ENCODE assay signal across 10 mouse cellular contexts in the genomic region with DNA sequence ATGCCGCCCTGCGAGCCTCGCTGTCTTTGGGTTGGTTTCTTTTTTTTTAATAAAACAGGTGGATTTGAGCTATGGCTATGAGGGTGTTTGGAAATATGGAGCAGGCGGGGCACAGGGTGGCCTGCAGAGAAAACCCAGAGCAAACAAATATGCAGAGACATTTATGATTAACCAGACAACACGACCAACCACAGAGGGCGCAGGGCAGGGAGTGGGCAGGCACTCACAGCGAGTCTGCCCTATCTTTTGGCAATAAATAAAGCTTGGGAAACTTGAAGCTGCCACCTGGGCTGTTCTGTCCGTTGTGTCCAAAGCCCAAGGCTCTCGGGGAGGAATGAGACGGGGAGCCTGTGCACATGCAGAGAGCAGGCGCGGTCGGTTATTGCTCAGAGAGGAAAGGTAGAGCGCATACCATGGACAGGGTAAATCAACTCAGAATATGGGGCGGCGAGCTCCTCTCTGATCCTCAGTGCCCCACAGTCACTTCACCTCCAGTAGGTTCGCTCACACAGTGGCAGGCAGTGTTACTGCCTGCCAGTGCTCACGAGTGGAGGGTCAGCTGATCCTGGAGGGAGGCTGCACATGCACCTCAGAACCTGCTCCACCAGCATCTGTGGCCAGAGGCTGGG. TPM values are rescaled to one million over a fixed set of nuclear protein-coding genes. Genes with fewer than 3 reads are reported as not detected.
DNase-seq lines count a peak whose midpoint lies in the region; ATAC-seq lines count a peak whose summit lies in the region.
"Had no signal": no experiment of that assay in that cellular context is flagged by ENCODE, and none has a peak within 500 bp of the region (broad histone marks: within the 10 kb centered on the region; RNA-seq: fewer than 3 reads in every experiment).

No protein-coding gene starts in this region.

- ATAC-seq in forebrain, embryonic 16.5 days, result no peak
- ATAC-seq in kidney, embryonic 15.5 days (replicated peaks; ENCODE audit: low FRiP score), result no peak; the same call in 1 of the 2 replicates
- 0 out of 2 replicates have a peak, but pooled peaks have one; percentile 7 for ATAC-seq in neural tube, embryonic 14.5 days (ENCODE audit: low read depth)

- no peak for DNase-seq in forebrain, embryonic 10.5 days (ENCODE audit: extremely low spot score, low spot score)
- DNase-seq in lung, postnatal 4 days, result peak; percentile 27 to 58
- DNase-seq in lung, postnatal 36 days, result no peak
- DNase-seq in left cerebral cortex, adult 11 months (ENCODE audit: low spot score), result no peak
- DNase-seq in right cerebral cortex, postnatal 36 days (ENCODE audit: low spot score in 2 of 2), result no peak
- DNase-seq: heart, postnatal 14 days had no signal

- H3K27me3 ChIP-seq in forebrain, embryonic 10.5 days (ENCODE audit: poor library complexity, severe bottlenecking), result peaks cover 57% of the 10 kb centered on the region
- no peaks in the 10 kb centered on the region for H3K27me3 ChIP-seq in forebrain, embryonic 16.5 days (replicated peaks; ENCODE audit: control insufficient read depth, insufficient read depth, low read length)
- H3K27me3 ChIP-seq in kidney, embryonic 15.5 days, result peaks cover 5% of the 10 kb centered on the region; the same call in 1 of the 2 replicates
- H3K27me3 ChIP-seq in neural tube, embryonic 14.5 days (ENCODE audit: control insufficient read depth, insufficient read depth, low read length), result no peaks in the 10 kb centered on the region

- no peak overlapping the region for H3K4me2 ChIP-seq in forebrain, embryonic 16.5 days (ENCODE audit: low read length)
- H3K4me2 ChIP-seq in kidney, embryonic 15.5 days, result no peak overlapping the region
- H3K4me2 ChIP-seq in neural tube, embryonic 14.5 days (ENCODE audit: low read depth, low read length), result no peak overlapping the region
- H3K4me2 ChIP-seq: limb, embryonic 15.5 days had no signal

- H3K9me3 ChIP-seq in forebrain, embryonic 10.5 days, result no peaks in the 10 kb centered on the region
- H3K9me3 ChIP-seq in forebrain, embryonic 16.5 days (ENCODE audit: control insufficient read depth, low read length), result no peaks in the 10 kb centered on the region
- no peaks in the 10 kb centered on the region for H3K9me3 ChIP-seq in kidney, embryonic 15.5 days (replicated peaks)
- no peaks in the 10 kb centered on the region for H3K9me3 ChIP-seq in neural tube, embryonic 14.5 days (ENCODE audit: control insufficient read depth, low read length)
- H3K9me3 ChIP-seq: limb, embryonic 15.5 days had no signal

- H3K4me1 ChIP-seq in forebrain, embryonic 10.5 days, result peaks cover 36% of the 10 kb centered on the region
- peaks cover 12% of the 10 kb centered on the region for H3K4me1 ChIP-seq in forebrain, embryonic 16.5 days (replicated peaks; ENCODE audit: control insufficient read depth, insufficient read depth, low read length)
- peaks cover 38% of the 10 kb centered on the region for H3K4me1 ChIP-seq in kidney, embryonic 15.5 days
- H3K4me1 ChIP-seq in neural tube, embryonic 14.5 days (ENCODE audit: control insufficient read depth, insufficient read depth, low read length), result 0 out of 2 replicates have a peak, but pooled peaks cover 4% of the 10 kb centered on the region

- WGBS in forebrain, embryonic 10.5 days, result 86% methylated on average over 18 of the region's 18 CpGs
- WGBS in forebrain, embryonic 16.5 days, result 83% methylated on average over 18 of the region's 18 CpGs
- 77% methylated on average over 18 of the region's 18 CpGs for WGBS in kidney, embryonic 15.5 days
- WGBS in neural tube, embryonic 14.5 days, result 78% methylated on average over 18 of the region's 18 CpGs

- H3K9ac ChIP-seq in forebrain, embryonic 16.5 days (replicated peaks; ENCODE audit: low read depth, low read length), result no peak overlapping the region
- H3K9ac ChIP-seq in kidney, embryonic 15.5 days, result no peak overlapping the region
- H3K9ac ChIP-seq in neural tube, embryonic 14.5 days (replicated peaks; ENCODE audit: low read depth, low read length), result no peak overlapping the region
- H3K9ac ChIP-seq: limb, embryonic 15.5 days had no signal

- H3K4me3 ChIP-seq in forebrain, embryonic 10.5 days, result peak overlapping the region; percentile 36
- no peak overlapping the region for H3K4me3 ChIP-seq in forebrain, embryonic 16.5 days (replicated peaks; ENCODE audit: low read length)
- H3K4me3 ChIP-seq in kidney, embryonic 15.5 days (replicated peaks), result no peak overlapping the region
- H3K4me3 ChIP-seq in neural tube, embryonic 14.5 days (ENCODE audit: low read depth, low read length), result no peak overlapping the region

- no peak overlapping the region for H3K27ac ChIP-seq in forebrain, embryonic 10.5 days
- no peak overlapping the region for H3K27ac ChIP-seq in forebrain, embryonic 16.5 days (ENCODE audit: low read length)
- peak overlapping the region; percentile 49 for H3K27ac ChIP-seq in kidney, embryonic 15.5 days
- H3K27ac ChIP-seq in neural tube, embryonic 14.5 days (ENCODE audit: low read depth, low read length), result no peak overlapping the region
- H3K27ac ChIP-seq: limb, embryonic 15.5 days had no signal

- peaks cover 100% of the 10 kb centered on the region for H3K36me3 ChIP-seq in forebrain, embryonic 10.5 days (replicated peaks)
- H3K36me3 ChIP-seq in forebrain, embryonic 16.5 days (ENCODE audit: control insufficient read depth, insufficient read depth), result peaks cover 35% of the 10 kb centered on the region
- H3K36me3 ChIP-seq in kidney, embryonic 15.5 days, result peaks cover 95% of the 10 kb centered on the region
- peaks cover 80% of the 10 kb centered on the region for H3K36me3 ChIP-seq in neural tube, embryonic 14.5 days (ENCODE audit: control insufficient read depth, insufficient read depth, low read length)

RNA-seq across cellular contexts. Expression of a gene that starts 7.9 kb away (rescaled TPM):
- 495 and 498 TPM in 2 replicates for polyA plus RNA-seq in forebrain, embryonic 10.5 days (2016; fragmentation: Nextera tagmentation; extraction: Ambion mirVana)
- polyA plus RNA-seq in forebrain, embryonic 16.5 days (2015; fragmentation: Nextera tagmentation; extraction: Ambion mirVana), result 404 and 433 TPM in 2 replicates
- polyA plus RNA-seq in kidney, embryonic 15.5 days (2015; fragmentation: Nextera tagmentation; extraction: Ambion mirVana), result 594 and 612 TPM in 2 replicates
- polyA plus RNA-seq in neural tube, embryonic 14.5 days (2014; fragmentation: Nextera tagmentation; extraction: Ambion mirVana), result 472 and 519 TPM in 2 replicates

RNA-seq across cellular contexts. Expression of a gene that starts 10.1 kb away (rescaled TPM):
- polyA plus RNA-seq in forebrain, embryonic 10.5 days (2016; fragmentation: Nextera tagmentation; extraction: Ambion mirVana), result 6.8 and 7.3 TPM in 2 replicates
- 33.0 and 44.5 TPM in 2 replicates for polyA plus RNA-seq in forebrain, embryonic 16.5 days (2015; fragmentation: Nextera tagmentation; extraction: Ambion mirVana)
- polyA plus RNA-seq in kidney, embryonic 15.5 days (2015; fragmentation: Nextera tagmentation; extraction: Ambion mirVana), result 5.7 and 6.1 TPM in 2 replicates
- 82.2 and 101 TPM in 2 replicates for polyA plus RNA-seq in neural tube, embryonic 14.5 days (2014; fragmentation: Nextera tagmentation; extraction: Ambion mirVana)

RNA-seq across cellular contexts. Expression of a gene that starts 14.9 kb away (rescaled TPM):
- polyA plus RNA-seq in forebrain, embryonic 10.5 days (2016; fragmentation: Nextera tagmentation; extraction: Ambion mirVana), result 14.4 and 18.1 TPM in 2 replicates
- 18.0 and 19.7 TPM in 2 replicates for polyA plus RNA-seq in forebrain, embryonic 16.5 days (2015; fragmentation: Nextera tagmentation; extraction: Ambion mirVana)
- 15.0 and 22.4 TPM in 2 replicates for polyA plus RNA-seq in kidney, embryonic 15.5 days (2015; fragmentation: Nextera tagmentation; extraction: Ambion mirVana)
- 21.3 and 26.0 TPM in 2 replicates for polyA plus RNA-seq in neural tube, embryonic 14.5 days (2014; fragmentation: Nextera tagmentation; extraction: Ambion mirVana)

RNA-seq across cellular contexts. Expression of a gene that starts 17.6 kb away (rescaled TPM):
- 19.1 and 19.8 TPM in 2 replicates for polyA plus RNA-seq in forebrain, embryonic 10.5 days (2016; fragmentation: Nextera tagmentation; extraction: Ambion mirVana)
- polyA plus RNA-seq in forebrain, embryonic 16.5 days (2015; fragmentation: Nextera tagmentation; extraction: Ambion mirVana), result 26.5 and 30.9 TPM in 2 replicates
- polyA plus RNA-seq in kidney, embryonic 15.5 days (2015; fragmentation: Nextera tagmentation; extraction: Ambion mirVana), result 18.8 and 19.5 TPM in 2 replicates
- polyA plus RNA-seq in neural tube, embryonic 14.5 days (2014; fragmentation: Nextera tagmentation; extraction: Ambion mirVana), result 38.8 and 39.8 TPM in 2 replicates

RNA-seq across cellular contexts. Expression of a gene that starts 25.1 kb away (rescaled TPM):
- 14.7 and 15.6 TPM in 2 replicates for polyA plus RNA-seq in forebrain, embryonic 10.5 days (2016; fragmentation: Nextera tagmentation; extraction: Ambion mirVana)
- 13.1 and 14.9 TPM in 2 replicates for polyA plus RNA-seq in forebrain, embryonic 16.5 days (2015; fragmentation: Nextera tagmentation; extraction: Ambion mirVana)
- 14.4 and 16.2 TPM in 2 replicates for polyA plus RNA-seq in kidney, embryonic 15.5 days (2015; fragmentation: Nextera tagmentation; extraction: Ambion mirVana)
- polyA plus RNA-seq in neural tube, embryonic 14.5 days (2014; fragmentation: Nextera tagmentation; extraction: Ambion mirVana), result 12.9 and 13.3 TPM in 2 replicates

Comparison
In these comparisons a context has a peak if more than half of its experiments do, and no peak if none do; other contexts are left out.
1. DNase-seq: peak in lung, postnatal 4 days (2 of 2); none in forebrain, embryonic 10.5 days (single experiment), lung, postnatal 36 days (single experiment), left cerebral cortex, adult 11 months (single experiment) and right cerebral cortex, postnatal 36 days (0 of 2).